Mouse (Mus musculus) thymus, postnatal 4 days (tissue): ENCODE results near the gene Gtf2i.

Experiments used
- DNase-seq: peaks from one replicate; pipeline ENCODE4 v3.0.0; 2021

The Gtf2i gene

GRCm38 (mm10) chr5:134237936-134238760 lies 76.4 kb downstream of the Gtf2i start:
- DNase-seq: no peak

GRCm38 (mm10) chr5:134237508-134237907 lies 77.1 kb downstream of the Gtf2i start:
- no peak for DNase-seq

GRCm38 (mm10) chr5:134236796-134237195 lies 77.8 kb downstream of the Gtf2i start:
- peak; percentile 74 for DNase-seq

- DNase-seq: no peak
Observed at GRCm38 (mm10) chr5:134236241-134236640, 78.3 kb downstream of the Gtf2i start.

GRCm38 (mm10) chr5:134235111-134235510 lies 79.4 kb downstream of the Gtf2i start:
- peak; percentile 36 for DNase-seq

- DNase-seq: peak; percentile 51
Observed at GRCm38 (mm10) chr5:134234205-134234604, 80.4 kb downstream of the Gtf2i start.

- DNase-seq: peak; percentile 61
Observed at GRCm38 (mm10) chr5:134233244-134233651, 81.3 kb downstream of the Gtf2i start.

GRCm38 (mm10) chr5:134232568-134232967 lies 82.0 kb downstream of the Gtf2i start:
- DNase-seq: peak; percentile 50

GRCm38 (mm10) chr5:134232111-134232510 lies 82.4 kb downstream of the Gtf2i start:
- peak; percentile 66 for DNase-seq

- no peak for DNase-seq
Observed at GRCm38 (mm10) chr5:134231376-134231775, 83.2 kb downstream of the Gtf2i start.

GRCm38 (mm10) chr5:134229391-134229790 lies 85.2 kb downstream of the Gtf2i start, which contains the start of gene Ncf1:
TSS of gene Ncf1 (minus strand) at chr5:134229625.
- DNase-seq: no peak

- DNase-seq: no peak
Observed at GRCm38 (mm10) chr5:134228249-134228638, 86.3 kb downstream of the Gtf2i start.

GRCm38 (mm10) chr5:134227574-134228248 lies 86.8 kb downstream of the Gtf2i start:
- DNase-seq: peak; percentile 78

- no peak for DNase-seq
Observed at GRCm38 (mm10) chr5:134226946-134227345, 87.6 kb downstream of the Gtf2i start.

- DNase-seq: peak; percentile 55
Observed at GRCm38 (mm10) chr5:134225110-134225901, 89.3 kb downstream of the Gtf2i start.

- DNase-seq: peak; percentile 45
Observed at GRCm38 (mm10) chr5:134221708-134222150, 92.8 kb downstream of the Gtf2i start.

- DNase-seq: no peak
Observed at GRCm38 (mm10) chr5:134221278-134221677, 93.3 kb downstream of the Gtf2i start.

GRCm38 (mm10) chr5:134217900-134218299 lies 96.7 kb downstream of the Gtf2i start:
- no peak for DNase-seq

GRCm38 (mm10) chr5:134214021-134214806 lies 100.3 kb downstream of the Gtf2i start:
- no peak for DNase-seq

- DNase-seq: no peak
Observed at GRCm38 (mm10) chr5:134209931-134210554, 104.5 kb downstream of the Gtf2i start.

- no peak for DNase-seq
Observed at GRCm38 (mm10) chr5:134206721-134207120, 107.8 kb downstream of the Gtf2i start.

- no peak for DNase-seq
Observed at GRCm38 (mm10) chr5:134193664-134194063, 120.9 kb downstream of the Gtf2i start.
